Mouse (Mus musculus): ENCODE data around the gene Dcdc2c.

Gene Dcdc2c

GRCm38 (mm10) chr12:28552299-28552698 is at the start of gene Dcdc2c:
Dcdc2c (minus strand) TSS chr12:28552399.
- no peak for DNase-seq

GRCm38 (mm10) chr12:28598526-28598991 is 46.4 kb upstream of the Dcdc2c start:
- DNase-seq, result peak; percentile 30

GRCm38 (mm10) chr12:28598110-28598509 is 45.9 kb upstream of the Dcdc2c start:
- DNase-seq, result no peak

GRCm38 (mm10) chr12:28597699-28598098 is 45.5 kb upstream of the Dcdc2c start:
- no peak for DNase-seq

GRCm38 (mm10) chr12:28596851-28597250 is 44.7 kb upstream of the Dcdc2c start:
- no peak for DNase-seq

GRCm38 (mm10) chr12:28590428-28590827 is 38.2 kb upstream of the Dcdc2c start:
- no peak for DNase-seq

GRCm38 (mm10) chr12:28589090-28589868 is 37.1 kb upstream of the Dcdc2c start:
- peak; percentile 87 for DNase-seq

GRCm38 (mm10) chr12:28587949-28588348 is 35.8 kb upstream of the Dcdc2c start:
- no peak for DNase-seq

- no peak for DNase-seq
Observed at GRCm38 (mm10) chr12:28584036-28584435, 31.8 kb upstream of the Dcdc2c start.

- no peak for DNase-seq
Observed at GRCm38 (mm10) chr12:28582423-28582822, 30.2 kb upstream of the Dcdc2c start, which contains the start of gene Allc. Allc (minus strand) TSS chr12:28582523.

- peak; percentile 39 for DNase-seq
Observed at GRCm38 (mm10) chr12:28579132-28579531, 26.9 kb upstream of the Dcdc2c start.

- no peak for DNase-seq
Observed at GRCm38 (mm10) chr12:28578147-28578546, 25.9 kb upstream of the Dcdc2c start.

GRCm38 (mm10) chr12:28575366-28576070 is 23.3 kb upstream of the Dcdc2c start:
- no peak for DNase-seq

- DNase-seq, result no peak
Observed at GRCm38 (mm10) chr12:28572241-28572640, 20.0 kb upstream of the Dcdc2c start.

GRCm38 (mm10) chr12:28551775-28552174 is 424 bp downstream of the Dcdc2c start:
- no peak for DNase-seq

- no peak for DNase-seq
Observed at GRCm38 (mm10) chr12:28548887-28549286, 3.3 kb downstream of the Dcdc2c start.

- no peak for DNase-seq
Observed at GRCm38 (mm10) chr12:28514264-28514775, 37.9 kb downstream of the Dcdc2c start.

GRCm38 (mm10) chr12:28509699-28510280 is 42.4 kb downstream of the Dcdc2c start:
- peak; percentile 30 for DNase-seq

- DNase-seq, result no peak
Observed at GRCm38 (mm10) chr12:28494289-28494688, 57.9 kb downstream of the Dcdc2c start.

- no peak for DNase-seq
Observed at GRCm38 (mm10) chr12:28482483-28483160, 69.6 kb downstream of the Dcdc2c start.

- DNase-seq, result peak; percentile 59
Observed at GRCm38 (mm10) chr12:28460951-28461431, 91.2 kb downstream of the Dcdc2c start.

- DNase-seq, result peak; percentile 14
Observed at GRCm38 (mm10) chr12:28460523-28460922, 91.7 kb downstream of the Dcdc2c start.

GRCm38 (mm10) chr12:28458786-28459185 is 93.4 kb downstream of the Dcdc2c start:
- no peak for DNase-seq
